Mouse (Mus musculus) WW6 (cell line): ENCODE results near the gene Fcgrt.
"Not testable (repeated sequence)": the region's sequence is repeated elsewhere in the genome, so short reads cannot be mapped to it uniquely, and the experiment has no call there.

Source experiments
- DNase-seq: peaks from one replicate; pipeline ENCODE4 v3.0.0-alpha.2; 2013; ENCODE audit warnings: low read depth, low spot score

The Fcgrt gene

GRCm38 (mm10) chr7:45110089-45110488, 6.4 kb upstream of the Fcgrt start:
- not testable (repeated sequence) for DNase-seq

GRCm38 (mm10) chr7:45107052-45107645, 3.5 kb upstream of the Fcgrt start:
- DNase-seq = no peak

- no peak for DNase-seq
Measured at GRCm38 (mm10) chr7:45106441-45106840, 2.8 kb upstream of the Fcgrt start.

- DNase-seq = no peak
Measured at GRCm38 (mm10) chr7:45105491-45105890, 1.8 kb upstream of the Fcgrt start.

- DNase-seq = no peak
Measured at GRCm38 (mm10) chr7:45104941-45105340, 1.3 kb upstream of the Fcgrt start.

GRCm38 (mm10) chr7:45102940-45103585, 588 bp downstream of the Fcgrt start:
- DNase-seq = no peak

- no peak for DNase-seq
Measured at GRCm38 (mm10) chr7:45102441-45102840, 1.2 kb downstream of the Fcgrt start.

GRCm38 (mm10) chr7:45100046-45100445, 3.6 kb downstream of the Fcgrt start:
- no peak for DNase-seq

GRCm38 (mm10) chr7:45098541-45099240, 5.0 kb downstream of the Fcgrt start:
- no peak for DNase-seq

GRCm38 (mm10) chr7:45097479-45097878, 6.2 kb downstream of the Fcgrt start:
- no peak for DNase-seq

- not testable (repeated sequence) for DNase-seq
Measured at GRCm38 (mm10) chr7:45095965-45096364, 7.7 kb downstream of the Fcgrt start.

- DNase-seq = no peak
Measured at GRCm38 (mm10) chr7:45095367-45095766, 8.3 kb downstream of the Fcgrt start.

- DNase-seq = no peak
Measured at GRCm38 (mm10) chr7:45094121-45094520, 9.5 kb downstream of the Fcgrt start.

- no peak for DNase-seq
Measured at GRCm38 (mm10) chr7:45093516-45093905, 10.1 kb downstream of the Fcgrt start.

- no peak for DNase-seq
Measured at GRCm38 (mm10) chr7:45092828-45093515, 10.7 kb downstream of the Fcgrt start.

- DNase-seq = no peak
Measured at GRCm38 (mm10) chr7:45092048-45092447, 11.6 kb downstream of the Fcgrt start, which contains the start of gene Rcn3. Rcn3 (minus strand) TSS chr7:45092221.

- DNase-seq = no peak
Measured at GRCm38 (mm10) chr7:45091001-45091990, 12.4 kb downstream of the Fcgrt start.

- DNase-seq = no peak
Measured at GRCm38 (mm10) chr7:45090251-45090977, 13.2 kb downstream of the Fcgrt start.

- DNase-seq = no peak
Measured at GRCm38 (mm10) chr7:45088597-45088996, 15.1 kb downstream of the Fcgrt start.

- no peak for DNase-seq
Measured at GRCm38 (mm10) chr7:45086084-45086483, 17.6 kb downstream of the Fcgrt start.
